Mouse (Mus musculus) kidney, adult 2 months (tissue): ENCODE data around the gene Sik3. TPM values are rescaled to one million over a fixed set of nuclear protein-coding genes. Genes with fewer than 3 reads are reported as not detected.

Experiments
- DNase-seq: peaks from one replicate; pipeline ENCODE4 v3.0.0; 2021
- H3K27ac ChIP-seq: fragments of 200-500 bp; 2 replicates; pipeline ENCODE4 v1.5.1; 2012; ENCODE audit warnings: low read depth, low read length, control low read depth, inconsistent platforms; ENCODE audit not compliant: insufficient read depth
- H3K27me3 ChIP-seq: fragments of 200-500 bp; replicated peaks from 2 replicates; pipeline ENCODE4 v1.6.1; 2012; ENCODE audit warnings: mild to moderate bottlenecking, moderate library complexity, low read length, inconsistent platforms; ENCODE audit not compliant: control insufficient read depth, insufficient read depth
- H3K36me3 ChIP-seq: fragments of 200-500 bp; 2 replicates; pipeline ENCODE4 v1.6.1; 2012; ENCODE audit warnings: mild to moderate bottlenecking, moderate library complexity, low read length, inconsistent platforms; ENCODE audit not compliant: control insufficient read depth, insufficient read depth
- H3K4me1 ChIP-seq: fragments of 200-500 bp; 2 replicates; pipeline ENCODE4 v1.6.1; 2011; ENCODE audit warnings: low read length; ENCODE audit not compliant: control insufficient read depth, insufficient read depth
- H3K4me3 ChIP-seq: fragments of 200-500 bp; 2 replicates; pipeline ENCODE4 v1.5.1; 2011; ENCODE audit warnings: mild to moderate bottlenecking, low read depth, low read length, control low read depth; ENCODE audit not compliant: insufficient read depth
- CTCF ChIP-seq: fragments of 200-500 bp; conservative IDR thresholded peaks from 2 replicates; pipeline ENCODE4 v1.5.1; 2011; ENCODE audit warnings: low read depth, mild to moderate bottlenecking, control low read depth, low read length, moderate library complexity, mixed read lengths; ENCODE audit not compliant: insufficient read depth, insufficient read length
- POLR2A ChIP-seq: fragments of 200-500 bp; IDR thresholded peaks from one replicate; pipeline ENCODE4 v1.6.1; 2011; ENCODE audit warnings: low read depth, low read length, control low read depth
- WGBS: fragments of 180-500 bp; shearing (Covaris S2); methylation state at CpG from one replicate; pipeline ENCODE4 v1.1.7; 2018; 5-methylcytosine and 5-hydroxymethylcytosine counted together
- polyA plus RNA-seq: library from polyadenylated mRNA; depleted of rRNA; stranded (reverse); fragments of >200 nt; gene quantifications from 2 replicates; pipeline ENCODE4 v1.2.3, GENCODE M21; 2012

The Sik3 gene
- polyA plus RNA-seq, 1 experiment: 32.2 TPM

DNA sequence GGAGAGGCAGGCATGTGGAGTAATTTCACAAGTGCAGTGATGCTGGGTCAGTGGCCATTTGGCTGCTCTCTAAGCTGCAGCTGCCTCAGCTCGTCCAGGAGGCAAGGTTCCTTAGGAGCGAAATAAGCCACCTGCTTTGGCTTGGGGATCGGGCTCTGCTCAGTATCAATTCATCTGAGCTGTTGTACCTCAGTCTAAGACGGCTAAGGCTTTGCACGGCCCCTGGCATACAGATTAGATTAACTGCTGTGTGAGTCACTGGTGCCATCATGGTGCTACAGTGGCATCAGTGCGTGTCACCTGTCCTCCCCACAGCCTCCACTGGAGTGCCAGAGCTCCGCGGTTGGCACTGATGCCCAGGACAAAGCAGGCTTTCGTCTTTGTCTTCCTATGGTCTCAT, 166.0 kb downstream of the Sik3 start:
- no peaks in the 10 kb centered on the region for H3K27me3 ChIP-seq
- H3K27ac ChIP-seq: no peak overlapping the region
- H3K36me3 ChIP-seq: no peaks in the 10 kb centered on the region; the same call in 1 of the 2 replicates
- no peaks in the 10 kb centered on the region for H3K4me1 ChIP-seq
- no peak overlapping the region for H3K4me3 ChIP-seq
- TF ChIP-seq CTCF: no peak
- no peak for TF ChIP-seq POLR2A
- 83% methylated on average over 9 of the region's 9 CpGs for WGBS
- no peak for DNase-seq

DNA sequence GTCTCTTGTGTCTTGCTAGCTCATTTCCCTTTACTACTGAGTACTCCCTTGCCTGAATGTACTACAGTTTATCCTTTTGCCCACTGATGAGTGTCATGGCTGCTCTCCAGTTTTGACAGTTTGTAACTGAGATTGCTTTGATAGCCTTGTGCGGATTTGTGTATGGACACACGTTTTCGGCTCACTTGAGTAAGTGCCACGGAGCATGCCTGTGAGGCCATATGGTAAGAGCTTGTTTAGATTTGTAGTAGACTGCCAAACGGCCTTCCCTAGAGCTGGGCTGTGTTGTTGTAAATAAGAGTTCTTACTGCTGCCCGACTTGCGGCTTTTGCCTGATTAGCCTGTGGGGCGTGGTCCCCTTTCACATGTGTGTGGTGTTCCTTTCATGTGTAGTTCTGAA, 168.7 kb downstream of the Sik3 start:
- no peak for TF ChIP-seq CTCF
- no peak for TF ChIP-seq POLR2A
- Histone ChIP-seq H3K27me3 (no peaks in the 10 kb centered on the region), H3K27ac (no peak overlapping the region), H3K4me1 (no peaks in the 10 kb centered on the region), H3K4me3 (no peak overlapping the region), H3K36me3 (no peaks in the 10 kb centered on the region; the same call in 1 of the 2 replicates)
- DNase-seq: no peak
- 70% methylated on average over 8 of the region's 8 CpGs for WGBS

DNA sequence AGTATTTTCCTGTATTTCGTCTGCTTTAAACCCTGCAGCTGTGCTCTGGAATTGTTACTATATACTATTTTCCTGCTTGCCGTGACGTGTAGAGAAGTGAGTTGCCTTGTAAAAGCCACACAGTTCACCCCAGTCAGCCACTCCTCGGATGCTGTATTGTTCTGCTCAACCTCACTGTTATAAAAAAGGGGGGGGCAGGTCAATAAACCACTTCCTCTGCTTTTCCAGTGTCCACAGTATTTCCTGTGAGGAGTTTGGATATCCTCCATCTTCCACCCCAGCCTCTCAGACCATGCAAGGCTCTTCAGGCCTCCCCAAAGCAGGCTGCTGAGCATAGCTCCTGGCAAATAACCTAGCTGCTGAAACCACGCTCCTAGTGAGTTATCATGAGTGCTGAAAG, 171.9 kb downstream of the Sik3 start:
- WGBS: 53% methylated on average over 5 of the region's 5 CpGs
- Histone ChIP-seq H3K36me3 (no peaks in the 10 kb centered on the region; the same call in 1 of the 2 replicates), H3K27me3 (no peaks in the 10 kb centered on the region), H3K4me3 (no peak overlapping the region), H3K27ac (peak overlapping the region; percentile 70), H3K4me1 (no peaks in the 10 kb centered on the region)
- no peak for TF ChIP-seq POLR2A
- TF ChIP-seq CTCF: no peak
- DNase-seq: peak; percentile 52

GRCm38 (mm10) chr9:46185191-46185590, 172.6 kb downstream of the Sik3 start:
- peak overlapping the region; percentile 22; the same call in 1 of the 2 replicates for H3K27ac ChIP-seq
- peak; percentile 68 for DNase-seq

GRCm38 (mm10) chr9:46186387-46186786, 173.8 kb downstream of the Sik3 start:
- H3K36me3 ChIP-seq: no peaks in the 10 kb centered on the region; the same call in 1 of the 2 replicates
- no peak overlapping the region for H3K4me3 ChIP-seq
- no peak for DNase-seq
- 76% methylated on average over 1 of the region's 1 CpGs for WGBS
- no peaks in the 10 kb centered on the region for H3K27me3 ChIP-seq
- TF ChIP-seq CTCF (0 out of 2 replicates have a peak, but pooled peaks have one; percentile 7), POLR2A (no peak)
- no peak overlapping the region for H3K27ac ChIP-seq
- no peaks in the 10 kb centered on the region for H3K4me1 ChIP-seq

More at GRCm38 (mm10) chr9:46185191-46185590, 172.6 kb downstream of the Sik3 start:
- H3K27me3 ChIP-seq: no peaks in the 10 kb centered on the region
- H3K4me3 ChIP-seq: no peak overlapping the region
- H3K36me3 ChIP-seq: no peaks in the 10 kb centered on the region; the same call in 1 of the 2 replicates
- H3K4me1 ChIP-seq: no peaks in the 10 kb centered on the region
- WGBS: 9% methylated on average over 2 of the region's 2 CpGs
- peak; percentile 65 for TF ChIP-seq CTCF
- no peak for TF ChIP-seq POLR2A

DNA sequence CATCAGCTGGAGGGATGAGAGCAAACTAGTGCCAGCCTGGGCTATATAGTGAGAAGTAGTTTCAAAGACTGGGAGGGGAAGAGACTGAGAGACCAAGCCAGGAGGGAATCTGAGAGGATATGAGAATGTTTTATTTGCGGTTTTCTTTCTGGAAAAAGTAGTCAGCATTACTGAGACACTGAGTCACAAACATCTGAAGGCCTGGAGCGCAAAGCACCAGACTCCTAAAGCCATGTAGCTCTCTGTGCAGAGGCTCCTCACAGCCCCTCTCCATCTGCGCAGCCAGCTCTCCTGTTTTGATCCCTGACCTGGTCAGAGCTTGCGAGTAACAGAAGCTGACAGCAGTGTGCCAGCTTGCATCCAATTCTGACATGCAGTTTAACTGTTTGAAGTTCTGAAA, 175.8 kb downstream of the Sik3 start:
- H3K27ac ChIP-seq: no peak overlapping the region
- H3K4me3 ChIP-seq: no peak overlapping the region
- WGBS: 82% methylated on average over 4 of the region's 4 CpGs
- no peak for DNase-seq
- no peaks in the 10 kb centered on the region for H3K27me3 ChIP-seq
- no peak for TF ChIP-seq POLR2A
- TF ChIP-seq CTCF: no peak
- no peaks in the 10 kb centered on the region for H3K36me3 ChIP-seq
- H3K4me1 ChIP-seq: no peaks in the 10 kb centered on the region

DNA sequence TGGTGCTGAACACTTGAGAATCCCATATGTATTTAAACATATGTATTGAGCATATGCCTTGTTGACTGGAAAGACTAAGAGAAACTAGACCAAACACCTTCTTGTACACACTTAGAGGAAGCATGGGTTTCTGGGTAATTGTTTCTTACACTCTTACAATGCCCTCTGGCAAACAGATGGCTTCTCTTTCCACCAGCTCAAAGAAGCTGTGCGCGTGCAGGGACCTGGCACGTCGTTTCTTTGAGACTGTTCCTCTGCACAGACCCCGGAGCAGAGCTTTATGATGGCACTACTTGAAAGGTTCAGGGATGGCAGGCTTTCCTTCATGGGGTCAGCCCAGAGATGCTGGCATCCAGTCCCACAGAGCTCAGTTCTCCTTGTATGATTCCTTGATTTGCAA, 176.3 kb downstream of the Sik3 start:
- WGBS: 85% methylated on average over 5 of the region's 5 CpGs
- no peaks in the 10 kb centered on the region for H3K4me1 ChIP-seq
- no peak for TF ChIP-seq CTCF
- TF ChIP-seq POLR2A: no peak

GRCm38 (mm10) chr9:46189381-46189780, 176.8 kb downstream of the Sik3 start:
- no peaks in the 10 kb centered on the region for H3K36me3 ChIP-seq
- H3K27me3 ChIP-seq: no peaks in the 10 kb centered on the region
- no peak for TF ChIP-seq POLR2A
- TF ChIP-seq CTCF: no peak
- 83% methylated on average over 10 of the region's 10 CpGs for WGBS
- no peak overlapping the region for H3K27ac ChIP-seq
- no peak overlapping the region for H3K4me3 ChIP-seq
- no peak for DNase-seq
- H3K4me1 ChIP-seq: no peaks in the 10 kb centered on the region

More for the DNA sequence above, 176.3 kb downstream of the Sik3 start:
- DNase-seq: no peak
- Histone ChIP-seq H3K27me3 (no peaks in the 10 kb centered on the region), H3K4me3 (no peak overlapping the region), H3K27ac (no peak overlapping the region), H3K36me3 (no peaks in the 10 kb centered on the region)
